Mouse (Mus musculus) ovary, postnatal 14 days (tissue): ENCODE results near the gene Ccdc78.
"Not testable (repeated sequence)": the region's sequence is repeated elsewhere in the genome, so short reads cannot be mapped to it uniquely, and the experiment has no call there.

Source experiments
- DNase-seq: peaks from one replicate; pipeline ENCODE4 v3.0.0; 2022; ENCODE audit warnings: low spot score

Gene Ccdc78

GRCm38 (mm10) chr17:25786280-25786679, at the start of gene Ccdc78:
Gene Ccdc78 (plus strand): TSS chr17:25786580.
- no peak for DNase-seq

GRCm38 (mm10) chr17:25738861-25739260, 47.5 kb upstream of the Ccdc78 start:
- no peak for DNase-seq

GRCm38 (mm10) chr17:25741471-25741870, 44.9 kb upstream of the Ccdc78 start:
- DNase-seq: not testable (repeated sequence)

- no peak for DNase-seq
These were observed 42.5 kb upstream of the Ccdc78 start for GRCm38 (mm10) chr17:25743831-25744230.

- no peak for DNase-seq
These were observed 42.1 kb upstream of the Ccdc78 start for GRCm38 (mm10) chr17:25744311-25744710.

- DNase-seq: no peak
These were observed 38.1 kb upstream of the Ccdc78 start for GRCm38 (mm10) chr17:25748238-25748637.

- no peak for DNase-seq
These were observed 37.1 kb upstream of the Ccdc78 start for GRCm38 (mm10) chr17:25749314-25749713.

GRCm38 (mm10) chr17:25751446-25751845, 34.9 kb upstream of the Ccdc78 start:
- DNase-seq: peak; percentile 69

- no peak for DNase-seq
These were observed 32.1 kb upstream of the Ccdc78 start, which contains the start of gene Msln for GRCm38 (mm10) chr17:25754241-25754640. Gene Msln (minus strand): TSS chr17:25754378.

GRCm38 (mm10) chr17:25755086-25755485, 31.3 kb upstream of the Ccdc78 start:
- DNase-seq: no peak

- no peak for DNase-seq
These were observed 30.6 kb upstream of the Ccdc78 start for GRCm38 (mm10) chr17:25755627-25756377.

- no peak for DNase-seq
These were observed 29.8 kb upstream of the Ccdc78 start for GRCm38 (mm10) chr17:25756378-25757242.

- no peak for DNase-seq
These were observed 28.7 kb upstream of the Ccdc78 start for GRCm38 (mm10) chr17:25757691-25758090.

- no peak for DNase-seq
These were observed 26.2 kb upstream of the Ccdc78 start for GRCm38 (mm10) chr17:25760148-25760547.

GRCm38 (mm10) chr17:25761561-25761970, 24.8 kb upstream of the Ccdc78 start:
- no peak for DNase-seq

- no peak for DNase-seq
These were observed 23.8 kb upstream of the Ccdc78 start for GRCm38 (mm10) chr17:25762591-25762990.

- no peak for DNase-seq
These were observed 20.5 kb upstream of the Ccdc78 start for GRCm38 (mm10) chr17:25765886-25766285.

- no peak for DNase-seq
These were observed 17.0 kb upstream of the Ccdc78 start for GRCm38 (mm10) chr17:25769331-25769730.

GRCm38 (mm10) chr17:25773549-25774120, 12.7 kb upstream of the Ccdc78 start, which contains the start of gene Narfl:
Gene Narfl (plus strand): TSS chr17:25773776.
- DNase-seq: peak; percentile 98

GRCm38 (mm10) chr17:25775318-25776062, 10.9 kb upstream of the Ccdc78 start:
- DNase-seq: no peak

GRCm38 (mm10) chr17:25777948-25778347, 8.4 kb upstream of the Ccdc78 start:
- DNase-seq: no peak

GRCm38 (mm10) chr17:25781339-25781738, 5.0 kb upstream of the Ccdc78 start:
- DNase-seq: no peak
